Mouse (Mus musculus): Measurements from ENCODE around the gene Slc32a1. TPM values are rescaled to one million over a fixed set of nuclear protein-coding genes. Genes with fewer than 3 reads are reported as not detected.

The Slc32a1 gene
- total RNA-seq, 1 experiment: 0.71 TPM

DNA sequence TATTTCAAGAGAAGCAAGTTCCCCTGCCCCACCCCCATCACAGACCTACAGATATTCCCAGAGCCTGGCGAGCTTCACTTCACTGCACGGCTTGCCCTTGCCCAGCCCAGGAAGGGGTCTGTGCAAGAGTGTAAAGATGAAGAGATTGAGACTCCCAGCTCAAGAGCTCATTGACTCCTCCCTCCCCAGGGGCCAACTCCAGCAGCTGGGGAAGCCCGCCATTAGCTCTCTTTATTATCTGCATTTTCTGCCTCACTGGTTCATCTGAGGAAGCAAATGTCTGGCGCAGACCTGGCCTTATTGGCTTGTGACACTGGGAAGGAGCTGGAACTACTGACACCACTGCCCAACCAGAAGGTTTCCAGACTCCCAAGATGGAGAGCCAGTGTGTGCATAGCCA is 30.6 kb upstream of the Slc32a1 start:
- H3K9me3 ChIP-seq (ENCODE audit: control insufficient read depth, insufficient read depth, low read depth, low read length): no peaks in the 10 kb centered on the region
- H3K9ac ChIP-seq (ENCODE audit: insufficient read depth, low read depth, low read length, poor library complexity, severe bottlenecking): no peak overlapping the region
- H3K4me3 ChIP-seq (ENCODE audit: insufficient read depth in 1 of 2, low read depth in 1 of 2, low read length in 2 of 2, poor library complexity in 1 of 2, severe bottlenecking in 1 of 2): no peak overlapping the region
- in situ Hi-C loops (cut with MboI; ENCODE audit: low sequenced_read_pairs in 2 of 2, unreplicated experiment in 2 of 2): no loop called here
- TF ChIP-seq MAFK (IDR thresholded peaks at IDR 0.05; ENCODE audit: insufficient read depth, low read depth, low read length) (no peak), HCFC1 (IDR thresholded peaks at IDR 0.05; ENCODE audit: borderline replicate concordance, insufficient read depth, low read length) (no peak), CHD2 (IDR thresholded peaks at IDR 0.05; ENCODE audit: low read depth, low read length) (no peak), ZNF384 (IDR thresholded peaks at IDR 0.05; ENCODE audit: low read depth, low read length) (no peak), ZC3H11A (IDR thresholded peaks at IDR 0.05; ENCODE audit: borderline replicate concordance, low read depth, low read length) (no peak)
- no peak overlapping the region for H3K27ac ChIP-seq (ENCODE audit: insufficient read depth, low read depth, low read length, poor library complexity, severe bottlenecking)
- H3K36me3 ChIP-seq (ENCODE audit: control insufficient read depth, insufficient read depth, low read length, poor library complexity, severe bottlenecking): no peaks in the 10 kb centered on the region
- no peaks in the 10 kb centered on the region for H3K4me1 ChIP-seq (ENCODE audit: control insufficient read depth in 2 of 2, insufficient read depth in 2 of 2, low read length in 2 of 2, poor library complexity in 1 of 2)
- no peak for DNase-seq (ENCODE audit: low read depth, low spot score)

- no peaks in the 10 kb centered on the region for H3K36me3 ChIP-seq (ENCODE audit: control insufficient read depth, insufficient read depth, low read length, poor library complexity, severe bottlenecking)
- in situ Hi-C loops (cut with MboI; ENCODE audit: low sequenced_read_pairs in 2 of 2, unreplicated experiment in 2 of 2): no loop called here
Observed at GRCm38 (mm10) chr2:158584621-158585358, 25.8 kb upstream of the Slc32a1 start.

DNA sequence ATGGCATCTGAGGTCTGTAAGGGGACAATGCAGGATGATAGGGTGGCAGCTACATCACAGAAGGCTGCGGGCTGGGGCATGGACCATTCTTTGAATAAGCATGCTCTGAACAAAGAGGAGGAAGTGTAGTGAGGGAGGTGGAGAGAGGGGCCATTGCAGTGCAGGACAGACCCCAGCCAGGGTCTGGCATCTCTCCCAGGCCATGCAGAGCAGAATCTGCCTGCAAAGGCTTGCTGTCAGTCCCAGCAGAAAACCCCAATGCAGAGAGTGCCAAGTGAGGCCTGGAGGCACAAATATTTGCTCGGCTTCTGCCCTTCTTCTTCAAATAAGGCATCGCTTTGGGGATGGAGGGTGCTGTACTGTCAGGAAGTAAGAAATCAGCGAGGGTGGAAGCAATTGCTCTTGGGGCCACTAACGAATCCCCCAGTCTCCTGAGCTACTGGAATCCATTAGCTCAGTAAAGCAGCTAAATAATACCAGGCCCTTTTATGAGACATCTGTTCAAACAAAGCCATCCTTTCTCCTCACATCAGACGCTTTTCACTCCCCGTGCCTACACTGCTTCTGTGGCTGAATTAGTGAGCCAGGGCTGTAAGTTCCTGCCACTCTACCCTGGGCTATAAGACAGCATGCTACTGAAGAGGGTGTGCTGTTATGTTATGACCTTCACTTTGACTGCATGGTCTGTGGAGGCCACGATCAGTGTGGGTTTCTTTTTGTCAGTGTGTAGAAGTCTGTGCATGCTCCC is 21.9 kb upstream of the Slc32a1 start:
- no peaks in the 10 kb centered on the region for H3K36me3 ChIP-seq (ENCODE audit: control insufficient read depth, insufficient read depth, low read length, poor library complexity, severe bottlenecking)
- peaks cover 0 to 2% of the 10 kb centered on the region in 2 experiments; a peak in 2 of 4 replicates for H3K4me1 ChIP-seq (ENCODE audit: control insufficient read depth in 2 of 2, insufficient read depth in 2 of 2, low read length in 2 of 2, poor library complexity in 1 of 2)
- in situ Hi-C loops (cut with MboI; ENCODE audit: low sequenced_read_pairs in 2 of 2, unreplicated experiment in 2 of 2): no loop called here
- no peak for DNase-seq (ENCODE audit: low read depth, low spot score)
- TF ChIP-seq HCFC1 (IDR thresholded peaks at IDR 0.05; ENCODE audit: borderline replicate concordance, insufficient read depth, low read length) (no peak), ZNF384 (IDR thresholded peaks at IDR 0.05; ENCODE audit: low read depth, low read length) (no peak), ZC3H11A (IDR thresholded peaks at IDR 0.05; ENCODE audit: borderline replicate concordance, low read depth, low read length) (no peak), CHD2 (IDR thresholded peaks at IDR 0.05; ENCODE audit: low read depth, low read length) (no peak), MAFK (IDR thresholded peaks at IDR 0.05; ENCODE audit: insufficient read depth, low read depth, low read length) (no peak)
- no peak overlapping the region for H3K4me3 ChIP-seq (ENCODE audit: insufficient read depth in 1 of 2, low read depth in 1 of 2, low read length in 2 of 2, poor library complexity in 1 of 2, severe bottlenecking in 1 of 2)
- H3K27ac ChIP-seq (ENCODE audit: insufficient read depth, low read depth, low read length, poor library complexity, severe bottlenecking): no peak overlapping the region
- no peaks in the 10 kb centered on the region for H3K9me3 ChIP-seq (ENCODE audit: control insufficient read depth, insufficient read depth, low read depth, low read length)
- H3K9ac ChIP-seq (ENCODE audit: insufficient read depth, low read depth, low read length, poor library complexity, severe bottlenecking): no peak overlapping the region

More at GRCm38 (mm10) chr2:158584621-158585358, 25.8 kb upstream of the Slc32a1 start:
- H3K9me3 ChIP-seq (ENCODE audit: control insufficient read depth, insufficient read depth, low read depth, low read length): no peaks in the 10 kb centered on the region
- TF ChIP-seq ZNF384 (IDR thresholded peaks at IDR 0.05; ENCODE audit: low read depth, low read length) (no peak), HCFC1 (IDR thresholded peaks at IDR 0.05; ENCODE audit: borderline replicate concordance, insufficient read depth, low read length) (no peak), MAFK (IDR thresholded peaks at IDR 0.05; ENCODE audit: insufficient read depth, low read depth, low read length) (no peak), CHD2 (IDR thresholded peaks at IDR 0.05; ENCODE audit: low read depth, low read length) (no peak), ZC3H11A (IDR thresholded peaks at IDR 0.05; ENCODE audit: borderline replicate concordance, low read depth, low read length) (no peak)
- no peak overlapping the region for H3K27ac ChIP-seq (ENCODE audit: insufficient read depth, low read depth, low read length, poor library complexity, severe bottlenecking)
- H3K9ac ChIP-seq (ENCODE audit: insufficient read depth, low read depth, low read length, poor library complexity, severe bottlenecking): no peak overlapping the region
- no peak overlapping the region for H3K4me3 ChIP-seq (ENCODE audit: insufficient read depth in 1 of 2, low read depth in 1 of 2, low read length in 2 of 2, poor library complexity in 1 of 2, severe bottlenecking in 1 of 2)
- no peaks in the 10 kb centered on the region for H3K4me1 ChIP-seq (ENCODE audit: control insufficient read depth in 2 of 2, insufficient read depth in 2 of 2, low read length in 2 of 2, poor library complexity in 1 of 2)
- peak; percentile 62 for DNase-seq (ENCODE audit: low read depth, low spot score)

DNA sequence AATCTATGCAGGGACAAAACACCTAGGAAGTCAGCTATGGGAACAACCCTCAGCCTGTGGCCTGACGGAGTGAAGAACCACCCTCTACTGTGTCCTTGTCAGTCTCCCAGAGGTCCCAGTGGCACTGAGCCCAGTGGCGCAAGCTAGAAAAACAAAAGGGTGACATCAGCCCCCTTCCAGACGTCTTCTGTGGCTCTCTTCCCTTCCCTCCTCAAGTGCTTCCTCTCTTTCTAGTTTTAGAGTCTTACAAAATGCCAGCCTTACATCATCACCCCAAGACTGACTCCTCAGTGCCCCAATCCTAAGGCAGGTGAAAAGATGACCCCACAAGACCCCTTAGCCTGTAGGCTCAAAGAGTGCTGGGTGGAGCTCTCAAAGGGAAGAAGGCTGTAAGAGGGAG is 20.1 kb upstream of the Slc32a1 start:
- TF ChIP-seq MAFK (IDR thresholded peaks at IDR 0.05; ENCODE audit: insufficient read depth, low read depth, low read length): no peak
- no peak for TF ChIP-seq ZNF384 (IDR thresholded peaks at IDR 0.05; ENCODE audit: low read depth, low read length)
- no peak for TF ChIP-seq CHD2 (IDR thresholded peaks at IDR 0.05; ENCODE audit: low read depth, low read length)
- TF ChIP-seq HCFC1 (IDR thresholded peaks at IDR 0.05; ENCODE audit: borderline replicate concordance, insufficient read depth, low read length): no peak
- TF ChIP-seq ZC3H11A (IDR thresholded peaks at IDR 0.05; ENCODE audit: borderline replicate concordance, low read depth, low read length): no peak
- Histone ChIP-seq H3K9me3 (ENCODE audit: control insufficient read depth, insufficient read depth, low read depth, low read length) (no peaks in the 10 kb centered on the region), H3K4me1 (ENCODE audit: control insufficient read depth in 2 of 2, insufficient read depth in 2 of 2, low read length in 2 of 2, poor library complexity in 1 of 2) (peaks cover 0 to 2% of the 10 kb centered on the region in 2 experiments; a peak in 2 of 4 replicates), H3K9ac (ENCODE audit: insufficient read depth, low read depth, low read length, poor library complexity, severe bottlenecking) (no peak overlapping the region), H3K27ac (ENCODE audit: insufficient read depth, low read depth, low read length, poor library complexity, severe bottlenecking) (no peak overlapping the region), H3K36me3 (ENCODE audit: control insufficient read depth, insufficient read depth, low read length, poor library complexity, severe bottlenecking) (no peaks in the 10 kb centered on the region), H3K4me3 (ENCODE audit: insufficient read depth in 1 of 2, low read depth in 1 of 2, low read length in 2 of 2, poor library complexity in 1 of 2, severe bottlenecking in 1 of 2) (no peak overlapping the region)
- in situ Hi-C loops (cut with MboI; ENCODE audit: low sequenced_read_pairs in 2 of 2, unreplicated experiment in 2 of 2): no loop called here
- no peak for DNase-seq (ENCODE audit: low read depth, low spot score)

Measured in ES-E14 (cell line).